Mouse (Mus musculus) liver, adult 2 months (tissue): ENCODE measurements at regions not wholly inside any gene's neighbourhood (a gene's known extent, or its start where the extent isn't known, plus 50 kb on each side); places are given as distances from the start of the nearest gene placed in this dataset.

ENCODE experiments used
- CTCF ChIP-seq: fragments of 200-500 bp; IDR thresholded peaks from 2 replicates; pipeline ENCODE4 v1.5.1; 2011; ENCODE audit warnings: low read depth, low read length, control low read depth
- POLR2A ChIP-seq: fragments of 200-500 bp; IDR thresholded peaks from 2 replicates; pipeline ENCODE4 v1.6.1; 2011; ENCODE audit warnings: low read length, control low read depth; ENCODE audit not compliant: insufficient read depth; ENCODE audit errors: extremely low read depth

- TF ChIP-seq POLR2A = no peak
- no peak for TF ChIP-seq CTCF
These were observed 208.0 kb downstream of the Rplp1 start for GRCm38 (mm10) chr9:61706263-61706755.
